Mouse (Mus musculus) olfactory bulb, adult 2 months (tissue): ENCODE data around the gene Mmgt2.

ENCODE experiments used
- CTCF ChIP-seq: fragments of 200-500 bp; IDR thresholded peaks from 2 replicates; pipeline ENCODE4 v1.5.1; 2012; ENCODE audit warnings: low read depth, mild to moderate bottlenecking, low read length, moderate library complexity; ENCODE audit not compliant: insufficient read depth
- POLR2A ChIP-seq: fragments of 200-500 bp; IDR thresholded peaks from 2 replicates; pipeline ENCODE4 v1.6.1; 2012; ENCODE audit warnings: mild to moderate bottlenecking, low read depth, low read length, moderate library complexity; ENCODE audit not compliant: insufficient read depth

DNA sequence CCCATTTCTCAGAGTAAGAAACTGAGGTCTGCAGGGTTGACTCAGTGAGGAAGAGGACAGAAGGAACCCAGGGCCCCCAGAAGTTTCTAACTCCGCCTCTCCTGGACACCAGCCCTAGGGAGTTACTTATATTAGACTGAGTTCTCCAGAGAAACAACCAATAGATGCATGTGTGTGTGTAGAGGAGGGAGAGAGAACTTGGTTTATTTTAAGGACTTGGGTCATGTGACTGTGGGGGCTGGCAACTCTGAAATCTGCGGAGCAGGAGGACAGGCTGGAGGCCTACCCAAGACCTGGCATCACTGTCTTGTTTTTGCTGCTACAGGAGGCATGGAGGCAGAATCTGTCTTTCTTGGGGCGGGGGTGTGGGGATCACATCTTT is 11.6 kb upstream of the Mmgt2 start:
- TF ChIP-seq CTCF (no peak), POLR2A (no peak)
